Mouse (Mus musculus) right cerebral cortex, postnatal 4 days (tissue): Measurements from ENCODE around the gene Elp5.

Experiments
- DNase-seq: peaks from one replicate; pipeline ENCODE4 v3.0.0-alpha.2; 2022

Elp5 gene

DNA sequence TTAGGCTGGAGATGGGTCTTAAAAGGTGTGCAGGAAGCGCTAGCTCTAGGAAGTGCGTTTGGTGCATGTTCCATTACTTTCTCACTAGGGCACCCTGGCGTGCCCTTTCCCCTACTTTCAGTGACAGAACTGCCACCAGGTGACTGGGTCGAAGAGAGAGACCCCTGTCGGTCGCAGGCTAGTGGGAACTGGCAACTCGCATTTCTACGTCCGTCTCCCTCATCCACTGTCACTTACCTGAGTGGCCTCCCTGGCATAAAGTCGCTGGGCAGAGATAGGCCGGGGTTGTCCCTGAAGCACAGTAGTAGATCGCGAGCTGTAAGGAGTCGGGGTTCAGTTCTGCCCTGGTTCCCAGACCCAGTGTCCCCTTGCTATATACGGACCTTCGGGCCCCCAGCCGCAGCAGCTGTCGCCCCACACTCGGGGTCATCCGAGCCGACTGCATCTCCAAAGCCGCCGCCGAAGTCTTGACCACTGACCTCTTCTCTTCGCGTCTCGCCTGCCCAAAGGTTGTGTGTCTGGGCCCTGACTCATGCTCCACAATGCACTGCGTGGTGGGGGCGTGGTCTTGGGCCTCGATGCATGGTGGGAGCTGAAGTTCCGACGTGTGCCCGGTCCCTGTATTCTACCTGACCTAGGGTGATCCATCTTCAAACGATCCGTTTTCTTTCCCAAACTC lies 32.7 kb upstream of the Elp5 start, which contains the start of gene Acadvl:
Acadvl (minus strand) TSS at position 532 of the 679 bp plus-strand sequence.
- DNase-seq, result peak; percentile 79

DNA sequence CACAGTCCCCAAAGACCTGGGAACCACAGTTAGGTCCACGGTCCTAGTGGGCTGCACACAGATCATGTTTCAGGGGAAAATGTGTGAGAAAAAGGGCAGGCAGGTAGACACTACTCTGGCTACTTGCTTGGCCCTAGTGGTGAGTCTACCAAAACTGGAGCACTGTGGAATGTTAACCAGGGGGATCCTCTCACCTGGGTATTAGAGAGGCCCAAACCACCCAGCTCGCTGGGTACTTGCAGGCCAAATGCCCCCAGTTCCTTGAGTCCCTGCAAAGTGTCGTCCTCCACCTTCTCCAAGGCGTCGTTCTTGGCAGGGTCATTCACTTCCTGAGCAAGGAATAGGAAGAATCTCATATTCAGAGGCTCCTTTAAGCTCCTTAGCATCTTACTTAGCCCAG lies 31.7 kb upstream of the Elp5 start:
- no peak for DNase-seq

DNA sequence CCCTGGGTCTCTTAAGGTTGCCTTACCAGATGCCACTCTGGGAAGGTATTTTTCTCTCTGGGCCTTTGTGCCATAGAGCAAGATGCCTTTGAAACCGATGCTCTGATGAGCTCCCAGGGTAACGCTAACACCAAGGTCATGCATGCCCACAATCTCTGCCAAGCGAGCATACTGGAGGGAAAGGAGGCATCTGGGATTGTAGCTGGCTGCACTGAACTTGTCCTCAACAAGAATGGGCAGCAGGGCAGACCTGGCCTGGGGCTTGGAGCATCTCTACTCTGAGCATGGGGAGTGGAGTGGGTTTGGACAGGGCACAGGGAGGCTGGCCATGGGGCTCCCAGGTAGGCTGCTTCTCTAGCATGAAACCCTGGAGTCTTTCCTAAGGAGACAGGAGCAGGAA lies 31.1 kb upstream of the Elp5 start:
- no peak for DNase-seq

DNA sequence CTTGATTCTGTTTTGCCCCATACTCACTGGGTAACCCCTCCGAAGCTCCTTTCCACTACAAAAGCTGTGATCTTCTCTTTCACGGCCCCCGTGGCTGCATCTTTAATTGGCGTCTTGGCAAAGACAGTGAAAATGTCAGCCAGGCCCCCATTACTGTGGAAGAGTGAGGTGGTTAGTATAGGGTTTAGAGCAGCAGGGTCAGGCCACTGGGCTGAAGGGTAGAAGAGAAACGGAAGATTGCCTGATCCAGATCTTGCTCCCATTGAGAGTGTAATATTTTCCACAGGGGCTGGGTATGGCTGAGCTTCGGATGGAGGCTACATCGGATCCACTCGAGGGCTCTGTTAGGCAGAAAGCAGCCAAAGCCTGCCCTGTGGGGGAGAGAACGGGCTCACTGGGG lies 30.6 kb upstream of the Elp5 start:
- no peak for DNase-seq

DNA sequence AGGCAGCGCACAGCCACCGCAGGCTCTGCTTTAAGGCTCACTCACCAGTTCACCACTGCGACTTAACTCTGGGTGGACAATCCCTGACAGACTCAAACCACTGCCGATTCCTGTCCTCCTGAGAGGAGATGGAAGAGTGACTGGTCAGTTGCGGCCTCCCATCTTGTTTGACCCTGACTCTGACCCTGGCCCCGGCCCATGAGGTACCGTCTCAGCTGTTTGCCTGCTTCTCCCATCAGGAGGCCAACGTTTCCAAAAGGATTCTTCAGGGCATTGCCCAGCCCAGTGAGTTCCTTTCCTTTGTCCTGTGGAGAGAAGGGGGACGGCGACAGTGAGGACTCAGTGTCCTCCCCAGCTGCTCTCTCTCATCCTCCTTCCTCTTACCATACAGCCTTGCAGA lies 28.6 kb upstream of the Elp5 start:
- DNase-seq, result no peak

DNA sequence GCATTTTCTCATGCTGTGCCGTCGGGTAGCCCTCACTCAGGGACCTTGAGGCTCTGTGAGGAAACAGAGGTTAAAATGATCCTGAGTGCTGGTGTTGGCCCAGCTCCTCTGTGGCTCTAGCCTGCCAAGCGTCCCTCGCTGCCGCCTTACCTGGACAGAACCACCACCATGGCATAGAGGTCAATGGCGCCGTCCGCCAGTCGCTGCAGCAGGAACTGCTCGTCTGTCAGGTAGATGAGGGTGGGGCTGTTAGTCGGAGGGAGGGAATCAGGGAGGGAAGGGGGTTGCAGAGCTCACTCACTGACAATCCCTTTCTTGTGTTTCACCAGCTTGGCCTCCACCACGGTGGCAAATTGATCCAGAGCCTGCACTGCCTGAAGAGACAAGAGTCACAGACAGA lies 28.2 kb upstream of the Elp5 start:
- DNase-seq, result no peak

DNA sequence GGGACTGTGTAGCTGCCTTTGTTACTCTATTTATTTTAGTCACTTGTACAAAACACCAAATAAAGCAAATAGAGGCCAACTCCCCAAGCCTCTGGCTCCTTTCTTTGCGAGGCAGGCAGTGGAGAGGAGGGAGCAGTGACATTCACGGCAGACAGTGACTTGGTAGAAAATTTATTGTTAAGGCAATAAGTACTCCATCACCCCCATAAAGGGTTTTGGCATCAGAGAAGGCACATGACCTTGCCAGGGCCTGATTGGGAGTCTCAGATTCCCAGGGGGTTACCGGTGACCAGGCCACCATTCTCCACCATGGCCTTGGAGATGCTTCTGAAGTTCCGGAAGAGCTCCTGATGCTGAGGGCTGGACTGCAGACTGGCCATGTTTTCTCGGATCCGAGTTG lies 27.7 kb upstream of the Elp5 start:
- no peak for DNase-seq

DNA sequence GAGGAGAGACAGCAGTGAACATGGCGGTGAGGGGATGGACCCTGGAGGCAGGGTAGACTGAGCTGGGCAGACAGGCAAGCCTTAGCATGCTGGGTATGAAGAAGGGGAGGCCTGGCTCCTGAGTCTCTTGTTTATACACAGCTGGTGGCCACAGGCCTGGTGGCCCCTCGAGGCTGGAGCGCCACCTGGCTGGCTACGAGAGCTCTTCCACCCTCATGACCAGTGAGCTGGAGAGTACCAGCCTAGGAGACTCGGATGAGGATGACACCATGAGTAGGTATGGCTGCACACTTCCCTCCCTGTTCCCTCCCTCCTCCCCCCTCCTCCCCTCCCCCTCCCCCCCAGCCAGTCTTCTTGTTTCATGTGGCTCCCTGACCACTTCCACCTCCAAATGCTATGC lies 23.2 kb upstream of the Elp5 start:
- DNase-seq, result no peak

DNA sequence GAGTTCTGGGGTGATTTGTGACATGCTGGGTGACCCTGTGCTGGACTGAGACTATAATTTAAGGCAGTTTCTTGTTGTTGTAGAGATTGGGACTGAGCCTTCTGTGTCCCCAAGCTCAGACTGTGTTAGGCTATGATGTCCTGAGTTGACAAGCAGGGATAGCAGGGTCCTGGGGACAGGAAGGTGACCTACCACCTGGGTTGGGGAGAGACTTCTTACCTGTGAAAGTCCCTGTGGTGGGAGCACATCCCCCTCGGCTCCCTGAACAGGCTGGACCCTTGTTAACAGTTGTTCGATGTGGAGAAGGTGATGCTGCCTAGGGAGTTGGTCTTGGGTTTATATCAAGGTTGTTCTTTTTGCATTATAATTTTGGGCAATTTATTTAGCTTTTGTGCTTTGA lies 20.2 kb upstream of the Elp5 start:
- no peak for DNase-seq

DNA sequence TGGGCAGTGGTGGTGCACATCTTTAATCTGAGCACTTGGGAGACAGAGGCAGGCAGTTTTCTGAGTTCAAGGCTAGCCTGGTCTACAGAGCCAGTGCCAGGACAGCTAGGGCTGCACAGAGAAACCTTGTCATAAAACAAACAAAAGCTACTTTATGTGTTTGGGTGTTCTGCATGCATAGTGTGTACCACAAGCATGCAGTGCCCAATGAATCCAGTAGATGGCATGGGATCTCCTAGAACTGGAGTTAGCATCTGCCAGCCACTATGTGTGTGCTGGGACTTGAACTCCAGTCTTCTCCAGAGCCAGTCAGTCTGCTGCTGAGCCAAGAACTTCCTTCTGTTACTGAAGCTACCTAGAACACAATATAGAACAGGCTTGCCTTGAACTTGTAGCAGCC lies 19.5 kb upstream of the Elp5 start:
- peak; percentile 54 for DNase-seq

DNA sequence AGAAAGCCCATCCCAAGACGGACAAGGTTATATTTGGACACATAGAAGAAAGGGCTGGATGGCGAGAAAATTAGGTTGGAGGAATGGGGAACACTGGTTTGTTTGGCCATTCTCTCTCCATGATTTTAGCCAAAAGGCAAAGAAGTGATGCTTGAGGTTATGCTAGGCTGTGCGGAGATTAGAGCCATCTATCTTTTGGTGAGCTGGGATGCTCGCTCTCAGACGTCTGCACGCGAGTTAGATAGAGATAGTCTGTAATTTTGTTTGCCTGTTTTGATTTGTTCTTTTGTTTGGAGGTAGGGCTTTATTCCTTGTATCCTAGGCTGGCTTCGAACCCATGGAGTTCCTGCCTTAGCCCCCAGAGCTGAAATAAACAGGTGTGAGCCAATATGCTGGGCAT lies 18.8 kb upstream of the Elp5 start:
- no peak for DNase-seq

DNA sequence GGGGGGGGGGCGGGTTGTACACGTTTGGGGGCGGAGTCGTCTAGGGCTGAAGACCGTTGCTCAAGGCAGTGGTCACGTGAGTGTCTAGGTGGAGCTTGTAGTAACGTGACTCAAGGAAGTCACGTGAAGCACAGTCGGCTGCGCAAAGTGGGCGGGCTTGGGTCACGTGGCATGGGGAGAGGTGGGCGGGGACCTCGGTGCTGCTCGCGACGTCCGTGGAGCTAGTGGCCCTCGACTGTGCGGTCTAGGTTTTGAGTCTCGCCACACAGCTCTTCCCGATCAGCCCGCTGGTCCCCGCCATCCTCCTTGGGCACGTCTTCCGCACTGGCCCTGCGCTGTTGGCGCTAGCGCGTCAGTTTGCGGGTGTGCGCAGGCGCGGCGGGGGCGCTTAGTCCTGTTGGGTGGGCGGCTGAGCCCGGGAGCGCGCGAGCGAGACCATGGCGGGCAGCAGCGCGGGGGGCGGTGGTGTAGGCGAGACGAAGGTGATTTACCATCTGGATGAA lies 18.1 kb upstream of the Elp5 start, which contains the start of gene Dvl2:
Dvl2 (plus strand) TSS at position 200 of the 503 bp plus-strand sequence.
- DNase-seq, result peak; percentile 90

DNA sequence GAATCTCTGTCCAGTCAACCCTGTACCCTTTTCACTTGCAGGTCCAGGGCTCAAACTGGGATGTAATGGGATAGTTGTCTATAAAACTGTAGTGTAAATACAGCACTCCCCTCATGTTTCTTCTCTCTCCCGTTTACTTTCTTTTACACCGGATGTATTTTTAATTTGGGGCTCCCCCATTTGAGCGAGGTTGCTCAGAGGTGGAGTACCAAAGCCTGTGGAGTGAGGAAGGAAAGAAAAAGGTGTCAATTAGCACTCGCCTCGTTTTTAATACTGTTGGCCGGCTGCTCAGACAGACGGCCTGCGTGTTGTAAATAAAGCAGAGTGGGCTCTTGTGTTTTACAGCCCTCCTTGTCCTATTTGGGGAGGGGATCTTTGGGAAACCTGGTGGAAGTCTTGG lies 17.3 kb upstream of the Elp5 start:
- no peak for DNase-seq

DNA sequence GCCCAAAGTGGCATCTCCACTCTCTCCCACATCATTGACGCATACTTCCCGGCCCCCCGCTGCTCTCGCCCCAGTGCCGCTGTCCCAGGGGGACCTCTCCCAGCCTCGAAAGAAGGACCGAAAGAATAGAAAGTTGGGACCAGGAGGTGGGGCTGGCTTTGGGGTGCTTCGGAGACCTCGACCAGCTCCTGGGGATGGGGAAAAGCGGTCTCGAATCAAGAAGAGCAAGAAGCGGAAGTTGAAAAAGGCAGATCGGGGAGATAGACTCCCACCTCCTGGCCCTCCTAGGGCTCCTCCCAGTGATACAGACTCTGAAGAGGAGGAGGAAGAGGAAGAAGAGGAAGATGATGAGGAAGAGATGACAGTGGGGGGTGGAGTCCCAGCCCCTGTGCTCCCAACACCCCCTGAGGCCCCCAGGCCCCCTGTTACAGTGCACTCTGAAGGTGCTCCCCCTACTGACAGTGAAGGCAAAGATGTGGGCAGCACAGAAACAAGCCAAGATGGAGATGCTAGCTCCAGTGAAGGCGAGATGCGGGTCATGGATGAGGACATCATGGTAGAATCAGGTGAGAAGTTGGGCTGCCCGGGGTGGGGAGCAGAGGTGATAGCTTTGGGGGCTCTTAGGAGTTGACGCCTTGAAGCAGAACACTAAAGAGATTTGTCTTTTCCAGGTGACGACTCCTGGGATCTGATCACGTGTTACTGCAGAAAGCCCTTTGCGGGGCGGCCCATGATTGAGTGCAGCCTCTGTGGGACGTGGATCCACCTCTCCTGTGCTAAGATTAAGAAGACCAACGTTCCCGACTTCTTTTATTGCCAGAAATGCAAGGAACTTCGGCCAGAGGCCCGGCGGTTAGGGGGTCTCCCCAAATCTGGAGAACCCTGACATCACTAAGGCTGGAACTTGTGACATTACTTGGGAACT lies 16.5 kb upstream of the Elp5 start:
- no peak for DNase-seq

DNA sequence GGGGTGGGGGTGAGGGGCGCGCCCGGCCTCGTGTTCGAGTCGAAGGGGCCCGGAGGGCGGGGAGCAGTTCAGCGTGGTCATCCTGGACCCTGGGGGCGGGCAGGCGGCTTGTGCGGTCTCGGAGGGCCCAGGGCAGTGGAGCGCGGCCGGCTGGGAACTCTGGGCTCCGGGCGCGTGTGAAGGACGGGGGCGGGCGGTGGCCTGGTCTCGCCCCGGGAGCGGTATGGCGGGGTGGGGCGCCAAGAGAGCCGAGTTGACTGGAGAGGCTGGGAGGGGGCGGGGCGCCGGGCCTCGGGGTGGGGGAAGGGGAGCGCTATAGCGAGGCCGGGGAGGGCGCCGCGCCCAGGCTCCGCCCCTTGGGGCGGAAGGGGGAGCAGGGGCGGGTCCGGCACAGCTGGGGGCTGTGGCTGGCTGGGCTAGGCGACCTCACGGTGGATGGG lies 14.8 kb upstream of the Elp5 start:
- DNase-seq, result peak; percentile 79

DNA sequence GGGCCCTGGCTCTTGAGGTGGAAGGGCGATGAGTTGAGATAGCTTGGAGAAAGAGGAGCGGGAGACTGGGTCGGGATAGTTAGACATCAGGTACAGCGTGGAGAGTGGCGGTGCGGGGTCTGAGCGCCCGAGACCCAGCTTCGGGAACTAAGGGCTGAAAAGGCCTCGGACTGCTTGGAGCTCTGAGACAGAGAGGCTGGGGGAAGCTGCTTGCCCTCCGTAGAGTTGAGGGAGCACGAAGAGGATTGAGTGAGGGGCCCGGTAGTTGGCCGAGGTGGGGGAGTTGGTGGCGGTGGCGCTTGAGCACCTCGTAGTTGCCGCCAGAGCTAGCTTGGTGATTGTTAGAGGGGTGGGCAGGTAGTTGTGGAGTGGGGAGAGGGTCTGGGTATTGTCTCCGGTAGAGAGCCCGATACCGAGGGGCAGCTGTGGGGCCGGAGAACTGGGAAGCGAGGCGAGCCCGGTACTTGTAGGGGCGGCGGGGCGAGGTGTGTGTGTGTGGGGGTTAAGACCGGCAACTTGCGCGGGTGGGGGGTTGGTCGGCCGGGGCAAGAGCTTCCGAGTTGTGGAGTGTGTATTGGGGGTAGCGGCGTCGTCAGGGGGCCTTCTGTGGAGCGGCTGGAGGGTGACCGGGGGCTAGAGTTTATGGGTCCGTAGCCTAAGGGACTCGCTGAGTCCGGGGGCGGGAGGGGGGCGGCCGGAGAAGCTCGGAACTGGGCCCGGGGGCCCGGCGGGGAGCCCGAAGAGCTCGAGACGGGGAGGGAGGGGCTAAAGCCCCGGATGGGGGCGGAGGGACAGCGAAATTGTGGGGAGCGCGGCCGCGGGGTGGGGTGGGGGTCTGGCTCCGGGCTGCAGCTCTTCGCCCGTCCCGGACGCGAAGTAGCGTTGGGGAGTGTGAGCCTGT lies 14.1 kb upstream of the Elp5 start:
- DNase-seq, result peak; percentile 66

DNA sequence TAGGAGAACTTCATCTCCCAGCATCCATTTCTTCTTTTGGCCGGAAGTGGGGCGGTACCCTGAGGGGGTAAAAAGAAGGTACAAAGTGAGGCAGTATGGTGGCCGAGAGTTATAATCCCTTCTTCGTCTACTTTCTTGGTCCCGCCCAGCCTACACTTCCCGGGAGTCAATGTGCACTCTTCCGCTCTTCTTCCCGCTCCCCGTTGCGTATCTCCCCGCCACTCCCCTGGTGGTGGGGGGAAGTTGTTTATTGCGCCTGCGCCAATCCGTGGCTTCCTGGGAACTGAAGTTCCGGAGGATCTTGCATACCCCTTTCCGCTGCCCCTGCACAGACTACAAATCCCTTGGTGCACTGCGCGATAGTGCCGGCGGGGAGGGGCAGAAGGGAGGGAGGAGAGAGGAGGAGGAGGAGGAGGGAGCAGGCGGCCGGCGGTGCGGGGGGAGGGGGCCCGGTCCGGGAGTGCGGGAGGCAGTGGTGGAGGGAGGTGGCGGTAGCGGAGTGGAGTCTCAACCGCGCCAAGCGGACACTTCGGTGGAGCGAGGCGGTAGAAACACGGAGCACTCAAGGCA lies 13.2 kb upstream of the Elp5 start, which contains the start of gene Phf23:
Phf23 (plus strand) TSS at position 387 of the 570 bp plus-strand sequence.
- DNase-seq, result peak; percentile 94

DNA sequence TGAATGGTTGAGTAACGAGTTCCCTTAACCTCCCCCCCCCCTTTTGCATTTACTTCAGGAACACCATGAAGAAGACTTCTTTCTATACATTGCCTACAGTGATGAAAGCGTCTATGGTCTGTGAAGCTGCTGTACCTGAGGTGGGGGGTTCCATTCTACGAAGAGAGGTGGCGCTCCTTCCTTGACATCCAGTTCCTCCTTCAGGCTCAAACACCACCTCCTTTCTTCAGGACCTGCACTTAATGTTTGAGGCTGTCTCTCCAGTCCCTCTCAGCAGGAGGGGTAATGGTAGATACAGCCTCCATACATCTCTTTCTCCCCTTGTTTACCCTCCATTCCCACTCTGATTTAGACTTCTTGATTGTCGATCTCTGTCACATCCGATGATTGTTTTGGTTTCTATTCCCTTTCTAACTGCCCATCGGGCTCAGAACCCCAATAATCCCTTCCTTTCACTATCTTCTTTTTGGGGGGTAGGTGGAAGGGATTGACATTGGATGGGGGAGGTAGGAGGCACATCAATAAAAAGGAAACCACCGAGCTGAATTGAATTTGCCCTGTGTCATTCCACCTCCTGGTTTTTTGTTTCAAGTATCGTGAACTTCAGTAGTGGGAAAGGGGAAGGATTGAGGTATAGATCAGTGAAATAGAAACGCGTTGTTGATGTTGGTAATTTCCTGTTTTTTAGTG lies 12.2 kb upstream of the Elp5 start:
- no peak for DNase-seq

DNA sequence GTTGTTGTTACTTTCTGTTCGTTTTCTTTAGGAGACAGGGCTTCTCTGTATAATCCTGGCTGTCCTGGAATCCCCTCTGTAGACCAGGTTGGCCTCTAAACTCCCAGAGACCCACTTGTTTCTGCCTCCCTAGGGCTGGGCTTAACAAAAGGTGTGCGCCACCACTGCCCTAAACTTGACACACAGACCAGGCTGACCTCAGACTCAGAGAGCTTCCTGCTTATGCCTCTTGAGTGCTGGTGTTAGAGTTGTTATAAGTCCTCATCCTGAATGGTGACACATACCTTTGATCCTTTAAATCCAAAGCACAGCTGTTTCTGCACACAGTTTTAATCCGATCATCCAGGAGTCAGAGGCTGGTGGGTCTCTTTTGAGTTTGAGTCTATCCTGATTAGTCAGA lies 10.6 kb upstream of the Elp5 start:
- no peak for DNase-seq

DNA sequence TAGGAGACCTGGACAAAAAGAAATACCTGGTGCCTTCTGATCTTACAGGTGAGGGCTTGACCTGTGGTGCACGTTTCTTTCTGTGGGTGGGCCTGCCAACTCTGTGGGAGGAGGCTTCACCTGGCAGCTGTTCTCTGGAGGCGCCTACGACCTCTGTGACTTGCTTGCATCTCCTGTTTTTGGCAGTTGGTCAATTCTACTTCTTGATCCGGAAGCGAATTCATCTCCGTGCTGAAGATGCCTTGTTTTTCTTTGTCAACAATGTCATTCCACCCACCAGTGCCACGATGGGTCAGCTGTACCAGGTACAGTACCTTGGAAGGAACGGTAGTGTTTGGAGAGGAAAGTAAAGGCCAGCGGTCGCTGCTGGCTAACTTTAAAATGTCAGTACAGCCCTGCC lies 10.1 kb upstream of the Elp5 start:
- DNase-seq, result no peak

DNA sequence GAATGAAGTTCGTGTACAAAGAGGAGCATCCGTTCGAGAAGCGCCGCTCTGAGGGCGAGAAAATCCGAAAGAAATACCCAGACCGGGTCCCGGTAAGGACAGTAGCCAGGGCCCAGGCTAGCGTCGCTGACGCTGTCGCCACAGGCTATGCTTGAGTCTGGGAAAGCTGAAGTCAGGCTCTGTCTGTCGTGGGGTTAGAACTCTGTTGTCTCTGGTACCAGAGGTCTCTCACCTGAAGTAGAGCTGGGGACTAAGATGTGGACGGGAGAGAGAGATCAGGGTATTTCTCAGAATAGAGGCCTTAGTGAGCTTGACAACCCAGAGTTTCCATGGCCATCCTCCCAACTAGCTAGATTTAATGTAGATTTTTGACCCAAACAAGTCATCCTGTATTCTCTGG lies 9.4 kb upstream of the Elp5 start:
- no peak for DNase-seq
